Mouse (Mus musculus) G1E (cell line): Measurements from ENCODE around the gene Figla.

Source experiments
- CTCF ChIP-seq: IDR thresholded peaks from 2 replicates; pipeline ENCODE4 v1.5.1; 2012; ENCODE audit warnings: low read depth, low read length, inconsistent platforms, mixed read lengths
- GATA1 ChIP-seq: IDR thresholded peaks from 2 replicates; pipeline ENCODE4 v1.6.1; 2012; ENCODE audit warnings: borderline replicate concordance, low read length, inconsistent platforms, mixed read lengths
- GATA2 ChIP-seq: IDR thresholded peaks from 2 replicates; pipeline ENCODE4 v1.6.1; 2012; ENCODE audit warnings: low read depth, low read length, inconsistent platforms, borderline replicate concordance
- POLR2AphosphoS5 ChIP-seq: IDR thresholded peaks from 2 replicates; pipeline ENCODE4 v1.6.1; 2012; ENCODE audit warnings: low read depth, low read length, inconsistent platforms; ENCODE audit not compliant: insufficient replicate concordance
- TAL1 ChIP-seq: conservative IDR thresholded peaks from 2 replicates; pipeline ENCODE4 v1.6.1; 2012; ENCODE audit warnings: low read depth, low read length, inconsistent platforms, mixed read lengths

DNA sequence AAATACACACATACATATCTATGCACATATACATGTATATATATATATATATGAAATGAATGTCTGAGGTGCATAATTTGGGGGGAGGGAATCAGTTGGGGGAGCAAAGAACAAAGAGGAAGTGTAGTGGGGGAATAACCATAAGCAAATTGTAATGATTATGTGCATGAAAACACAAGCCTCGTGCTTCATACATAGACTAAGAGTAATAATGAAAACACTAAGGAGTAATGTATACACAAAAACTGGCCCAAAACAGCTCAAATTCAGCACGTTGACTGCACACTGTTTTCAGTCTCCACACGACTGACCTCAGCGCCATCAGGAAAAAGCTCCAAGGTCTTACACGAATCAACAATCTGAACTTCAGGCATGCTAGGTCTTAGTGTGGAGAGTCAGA lies 39.7 kb upstream of the Figla start:
- TF ChIP-seq GATA2, result no peak
- TF ChIP-seq CTCF, result no peak
- TF ChIP-seq GATA1, result no peak
- no peak for TF ChIP-seq POLR2AphosphoS5
- TF ChIP-seq TAL1, result no peak
